Mouse (Mus musculus): Measurements from ENCODE around the gene Zfhx3. TPM values are rescaled to one million over a fixed set of nuclear protein-coding genes. Genes with fewer than 3 reads are reported as not detected.

Gene Zfhx3
- polyA plus RNA-seq, 1 experiment, result 17.1 TPM

GRCm38 (mm10) chr8:108713346-108714142 is 771.1 kb downstream of the Zfhx3 start:
- Histone ChIP-seq H3K4me1 (ENCODE audit: control insufficient read depth, insufficient read depth, low read length) (peaks cover 37% of the 10 kb centered on the region), H3K27ac (ENCODE audit: insufficient read depth, low read depth, low read length) (no peak overlapping the region), H3K4me3 (ENCODE audit: insufficient read depth, low read length) (peak overlapping the region; percentile 67; the same call in 1 of the 2 replicates)

DNA sequence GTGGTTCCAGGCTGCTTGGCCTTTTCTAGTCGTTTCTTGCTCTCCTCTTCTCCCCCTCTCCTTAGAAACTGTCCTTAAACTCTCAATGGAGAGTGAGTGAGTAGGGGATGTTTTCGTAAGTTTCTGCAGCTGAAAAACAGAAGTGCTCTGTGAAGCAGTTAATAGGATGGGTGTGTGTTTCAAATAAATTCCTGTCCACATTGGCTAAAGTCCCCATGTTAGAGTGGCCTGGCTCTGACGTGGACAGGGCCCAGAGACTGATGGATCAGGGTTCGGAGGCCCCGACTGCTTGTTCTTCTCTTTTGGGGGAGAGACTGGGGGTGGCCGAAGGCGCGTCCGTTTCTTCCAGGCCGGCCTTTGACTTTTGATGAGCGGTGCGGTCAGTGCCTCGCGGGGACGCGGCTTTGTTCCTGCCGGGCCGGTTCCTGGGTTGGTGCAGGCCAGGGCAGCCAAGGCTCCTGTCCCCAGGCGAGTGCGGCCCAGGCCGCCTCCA is 771.7 kb downstream of the Zfhx3 start:
- TF ChIP-seq POLR2A (IDR thresholded peaks at IDR 0.05; ENCODE audit: borderline replicate concordance, low read depth, low read length) (no peak), CTCF (IDR thresholded peaks at IDR 0.05; ENCODE audit: low read depth, low read length) (no peak)
- Histone ChIP-seq H3K4me3 (ENCODE audit: insufficient read depth, low read length) (peak overlapping the region; percentile 67), H3K27ac (ENCODE audit: insufficient read depth, low read depth, low read length) (peak overlapping the region; percentile 65), H3K4me1 (ENCODE audit: control insufficient read depth, insufficient read depth, low read length) (peaks cover 39% of the 10 kb centered on the region)

More at GRCm38 (mm10) chr8:108713346-108714142, 771.1 kb downstream of the Zfhx3 start:
- no peak for TF ChIP-seq POLR2A (IDR thresholded peaks at IDR 0.05; ENCODE audit: borderline replicate concordance, low read depth, low read length)
- no peak for TF ChIP-seq CTCF (IDR thresholded peaks at IDR 0.05; ENCODE audit: low read depth, low read length)

- Histone ChIP-seq H3K27ac (ENCODE audit: insufficient read depth, low read depth, low read length) (peak overlapping the region; percentile 65), H3K4me1 (ENCODE audit: control insufficient read depth, insufficient read depth, low read length) (peaks cover 42% of the 10 kb centered on the region), H3K4me3 (ENCODE audit: insufficient read depth, low read length) (peak overlapping the region; percentile 67)
- TF ChIP-seq CTCF (IDR thresholded peaks at IDR 0.05; ENCODE audit: low read depth, low read length) (no peak), POLR2A (IDR thresholded peaks at IDR 0.05; ENCODE audit: borderline replicate concordance, low read depth, low read length) (no peak)
Observed at GRCm38 (mm10) chr8:108714636-108715415, 772.4 kb downstream of the Zfhx3 start.

DNA sequence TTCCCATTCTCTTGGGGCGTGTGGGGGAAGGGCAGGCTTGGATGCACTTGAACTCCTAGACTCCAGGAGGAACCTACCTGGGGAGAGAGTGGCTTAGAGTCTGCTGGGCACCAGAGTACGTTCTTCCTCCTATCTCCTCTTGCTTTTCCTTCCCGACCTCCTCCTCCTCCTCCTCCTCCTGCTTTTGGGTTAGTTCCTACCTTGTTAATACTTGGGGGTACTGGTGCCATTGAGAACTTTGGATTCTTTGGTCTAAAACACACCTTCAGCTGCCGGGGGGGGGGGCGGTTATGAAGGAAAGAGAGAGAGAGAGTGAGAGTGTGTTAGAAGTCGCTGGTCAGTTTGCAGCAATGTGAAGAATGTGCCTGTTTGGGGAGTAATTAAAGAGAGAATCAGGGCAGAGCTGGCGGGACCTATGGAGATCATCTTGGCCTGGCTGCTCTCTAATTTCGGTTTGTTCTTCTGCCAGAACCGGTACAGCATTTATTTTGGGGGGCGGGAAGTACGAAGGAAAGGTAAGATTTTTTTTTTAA is 773.0 kb downstream of the Zfhx3 start:
- peak overlapping the region; percentile 67 for H3K4me3 ChIP-seq (ENCODE audit: insufficient read depth, low read length)
- TF ChIP-seq POLR2A (IDR thresholded peaks at IDR 0.05; ENCODE audit: borderline replicate concordance, low read depth, low read length) (no peak), CTCF (IDR thresholded peaks at IDR 0.05; ENCODE audit: low read depth, low read length) (no peak)
- no peak overlapping the region for H3K27ac ChIP-seq (ENCODE audit: insufficient read depth, low read depth, low read length)
- peaks cover 46% of the 10 kb centered on the region for H3K4me1 ChIP-seq (ENCODE audit: control insufficient read depth, insufficient read depth, low read length)

GRCm38 (mm10) chr8:108716291-108716811 is 773.9 kb downstream of the Zfhx3 start:
- TF ChIP-seq CTCF (IDR thresholded peaks at IDR 0.05; ENCODE audit: low read depth, low read length), result no peak
- no peak for TF ChIP-seq POLR2A (IDR thresholded peaks at IDR 0.05; ENCODE audit: borderline replicate concordance, low read depth, low read length)
- Histone ChIP-seq H3K4me1 (ENCODE audit: control insufficient read depth, insufficient read depth, low read length) (peaks cover 48% of the 10 kb centered on the region), H3K4me3 (ENCODE audit: insufficient read depth, low read length) (no peak overlapping the region), H3K27ac (ENCODE audit: insufficient read depth, low read depth, low read length) (no peak overlapping the region)

DNA sequence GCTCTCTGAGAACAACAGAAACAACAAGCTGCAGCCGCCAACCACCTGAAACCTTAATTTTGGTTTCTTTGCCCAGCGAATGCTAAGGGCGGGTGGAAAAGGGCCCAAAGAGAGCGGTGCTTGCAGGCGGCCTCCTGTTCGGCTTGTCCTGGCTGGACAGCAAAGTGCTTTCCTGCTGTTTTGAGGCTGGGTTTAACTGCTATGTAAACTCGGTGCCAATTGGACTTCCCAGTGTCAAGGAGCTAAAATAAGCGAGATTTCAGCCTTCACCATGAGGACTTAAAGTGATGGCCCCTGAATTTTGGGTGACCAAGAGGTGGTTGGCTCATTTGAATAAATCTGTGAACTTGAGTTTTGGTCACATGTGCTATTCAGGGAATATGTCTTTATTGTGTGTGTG is 775.1 kb downstream of the Zfhx3 start:
- Histone ChIP-seq H3K4me1 (ENCODE audit: control insufficient read depth, insufficient read depth, low read length) (peaks cover 57% of the 10 kb centered on the region), H3K4me3 (ENCODE audit: insufficient read depth, low read length) (no peak overlapping the region), H3K27ac (ENCODE audit: insufficient read depth, low read depth, low read length) (no peak overlapping the region)
- TF ChIP-seq POLR2A (IDR thresholded peaks at IDR 0.05; ENCODE audit: borderline replicate concordance, low read depth, low read length) (no peak), CTCF (IDR thresholded peaks at IDR 0.05; ENCODE audit: low read depth, low read length) (no peak)

- Histone ChIP-seq H3K4me3 (ENCODE audit: insufficient read depth, low read length) (no peak overlapping the region), H3K4me1 (ENCODE audit: control insufficient read depth, insufficient read depth, low read length) (peaks cover 60% of the 10 kb centered on the region), H3K27ac (ENCODE audit: insufficient read depth, low read depth, low read length) (no peak overlapping the region)
Observed at GRCm38 (mm10) chr8:108718031-108718430, 775.6 kb downstream of the Zfhx3 start.

GRCm38 (mm10) chr8:108720840-108721239 is 778.4 kb downstream of the Zfhx3 start:
- H3K4me1 ChIP-seq (ENCODE audit: control insufficient read depth, insufficient read depth, low read length), result peaks cover 58% of the 10 kb centered on the region
- peak overlapping the region; percentile 79 for H3K27ac ChIP-seq (ENCODE audit: insufficient read depth, low read depth, low read length)
- TF ChIP-seq CTCF (IDR thresholded peaks at IDR 0.05; ENCODE audit: low read depth, low read length), result no peak
- TF ChIP-seq POLR2A (IDR thresholded peaks at IDR 0.05; ENCODE audit: borderline replicate concordance, low read depth, low read length), result no peak
- peak overlapping the region; percentile 32 for H3K4me3 ChIP-seq (ENCODE audit: insufficient read depth, low read length)

More at GRCm38 (mm10) chr8:108718031-108718430, 775.6 kb downstream of the Zfhx3 start:
- TF ChIP-seq POLR2A (IDR thresholded peaks at IDR 0.05; ENCODE audit: borderline replicate concordance, low read depth, low read length) (no peak), CTCF (IDR thresholded peaks at IDR 0.05; ENCODE audit: low read depth, low read length) (no peak)
